Mouse (Mus musculus): Measurements from ENCODE around the gene Klf5. TPM values are rescaled to one million over a fixed set of nuclear protein-coding genes. Genes with fewer than 3 reads are reported as not detected.

The Klf5 gene
- polyA plus RNA-seq, 1 experiment from 2014 or later: 2.6 TPM

- ATAC-seq (no peak), DNase-seq (no peak)
- peaks cover 7% of the 10 kb centered on the region for H3K27me3 ChIP-seq (ENCODE audit: insufficient read depth, low read length)
- 66% methylated on average over 3 of the region's 3 CpGs for WGBS (ENCODE audit: insufficient replicate concordance)
- TF ChIP-seq CTCF (IDR thresholded peaks at IDR 0.05; ENCODE audit: low read depth) (no peak), EP300 (IDR thresholded peaks at IDR 0.05; ENCODE audit: low read depth) (no peak)
- no peak overlapping the region for H3K27ac ChIP-seq (ENCODE audit: low read depth)
- H3K9me3 ChIP-seq (ENCODE audit: low read length): no peaks in the 10 kb centered on the region
- no peak overlapping the region for H3K9ac ChIP-seq (replicated peaks)
- H3K4me1 ChIP-seq (ENCODE audit: insufficient read depth): peaks cover 3% of the 10 kb centered on the region; the same call in 1 of the 2 replicates
- H3K4me2 ChIP-seq (ENCODE audit: low read depth, low read length): no peak overlapping the region
- no peaks in the 10 kb centered on the region; the same call in 1 of the 2 replicates for H3K36me3 ChIP-seq (replicated peaks; ENCODE audit: insufficient read depth, low read length)
- H3K4me3 ChIP-seq (ENCODE audit: low read depth, low read length): no peak overlapping the region
These were observed 5.9 kb downstream of the Klf5 start for GRCm38 (mm10) chr14:99304387-99304786.

GRCm38 (mm10) chr14:99304997-99305792, 6.7 kb downstream of the Klf5 start:
- no peaks in the 10 kb centered on the region; the same call in 1 of the 2 replicates for H3K36me3 ChIP-seq (replicated peaks; ENCODE audit: insufficient read depth, low read length)
- no peaks in the 10 kb centered on the region for H3K27me3 ChIP-seq (ENCODE audit: insufficient read depth, low read length)
- TF ChIP-seq CTCF (IDR thresholded peaks at IDR 0.05; ENCODE audit: low read depth): no peak
- no peak for TF ChIP-seq EP300 (IDR thresholded peaks at IDR 0.05; ENCODE audit: low read depth)
- no peak overlapping the region for H3K4me2 ChIP-seq (ENCODE audit: low read depth, low read length)
- no peaks in the 10 kb centered on the region for H3K9me3 ChIP-seq (ENCODE audit: low read length)
- no peaks in the 10 kb centered on the region for H3K4me1 ChIP-seq (ENCODE audit: insufficient read depth)
- WGBS (ENCODE audit: insufficient replicate concordance): 83% methylated on average over 12 of the region's 12 CpGs
- no peak overlapping the region for H3K27ac ChIP-seq (ENCODE audit: low read depth)
- ATAC-seq (no peak), DNase-seq (no peak)
- no peak overlapping the region for H3K9ac ChIP-seq (replicated peaks)
- no peak overlapping the region for H3K4me3 ChIP-seq (ENCODE audit: low read depth, low read length)

DNA sequence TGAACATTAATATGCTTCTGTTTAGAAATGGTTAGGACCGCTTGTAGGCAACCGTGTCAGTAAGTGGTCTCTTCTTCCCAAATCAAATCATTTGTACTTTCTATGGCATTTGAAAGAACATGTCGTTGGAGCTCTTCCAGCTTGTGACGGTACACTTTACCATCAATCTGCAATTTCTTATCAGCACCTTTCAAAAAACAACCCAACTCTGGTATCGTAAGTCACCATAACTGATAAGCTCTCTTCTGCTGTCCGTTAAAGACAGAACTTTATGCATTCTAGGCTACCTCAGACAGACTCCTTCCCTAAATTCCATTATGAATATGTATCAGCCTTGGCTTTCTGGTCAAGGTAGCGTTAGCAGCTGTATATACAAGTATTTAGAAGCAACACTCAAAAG, 7.9 kb downstream of the Klf5 start:
- H3K27me3 ChIP-seq (ENCODE audit: insufficient read depth, low read length): no peaks in the 10 kb centered on the region
- no peaks in the 10 kb centered on the region for H3K4me1 ChIP-seq (ENCODE audit: insufficient read depth)
- TF ChIP-seq CTCF (IDR thresholded peaks at IDR 0.05; ENCODE audit: low read depth): no peak
- TF ChIP-seq EP300 (IDR thresholded peaks at IDR 0.05; ENCODE audit: low read depth): no peak
- H3K9ac ChIP-seq (replicated peaks): no peak overlapping the region
- no peaks in the 10 kb centered on the region; the same call in 1 of the 2 replicates for H3K36me3 ChIP-seq (replicated peaks; ENCODE audit: insufficient read depth, low read length)
- H3K9me3 ChIP-seq (ENCODE audit: low read length): no peaks in the 10 kb centered on the region
- no peak overlapping the region for H3K27ac ChIP-seq (ENCODE audit: low read depth)
- WGBS (ENCODE audit: insufficient replicate concordance): 54% methylated on average over 7 of the region's 7 CpGs
- ATAC-seq: no peak
- no peak for DNase-seq
- no peak overlapping the region for H3K4me2 ChIP-seq (ENCODE audit: low read depth, low read length)
- H3K4me3 ChIP-seq (ENCODE audit: low read depth, low read length): no peak overlapping the region

DNA sequence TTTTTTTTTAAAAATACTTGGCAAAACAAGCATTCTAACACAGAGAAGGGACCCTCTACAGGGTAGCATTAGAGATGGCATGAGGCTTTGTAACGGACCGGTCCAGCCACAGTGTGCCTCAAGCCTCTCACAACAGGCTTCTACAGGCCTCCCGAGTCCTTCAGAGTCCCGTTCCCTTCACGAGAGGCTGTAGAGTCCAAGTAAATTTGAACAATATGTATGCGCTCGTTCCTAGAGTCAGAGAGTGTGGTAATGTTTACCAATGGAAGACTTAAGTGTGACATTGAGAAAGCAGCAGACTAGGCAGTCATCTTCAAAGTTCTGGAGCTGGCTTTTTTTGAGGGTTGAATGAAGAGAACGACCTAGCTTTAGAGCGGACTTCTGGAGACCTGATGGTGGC, 11.1 kb downstream of the Klf5 start:
- ATAC-seq: no peak
- no peak overlapping the region for H3K27ac ChIP-seq (ENCODE audit: low read depth)
- H3K4me2 ChIP-seq (ENCODE audit: low read depth, low read length): no peak overlapping the region
- TF ChIP-seq CTCF (IDR thresholded peaks at IDR 0.05; ENCODE audit: low read depth) (no peak), EP300 (IDR thresholded peaks at IDR 0.05; ENCODE audit: low read depth) (no peak)
- H3K4me1 ChIP-seq (ENCODE audit: insufficient read depth): no peaks in the 10 kb centered on the region
- H3K27me3 ChIP-seq (ENCODE audit: insufficient read depth, low read length): no peaks in the 10 kb centered on the region
- no peaks in the 10 kb centered on the region for H3K9me3 ChIP-seq (ENCODE audit: low read length)
- no peak for DNase-seq
- WGBS (ENCODE audit: insufficient replicate concordance): 84% methylated on average over 9 of the region's 9 CpGs
- no peak overlapping the region for H3K9ac ChIP-seq (replicated peaks)
- peaks cover 2% of the 10 kb centered on the region; the same call in 1 of the 2 replicates for H3K36me3 ChIP-seq (replicated peaks; ENCODE audit: insufficient read depth, low read length)
- no peak overlapping the region for H3K4me3 ChIP-seq (ENCODE audit: low read depth, low read length)

- Histone ChIP-seq H3K27ac (ENCODE audit: low read depth) (no peak overlapping the region), H3K9me3 (ENCODE audit: low read length) (no peaks in the 10 kb centered on the region), H3K36me3 (replicated peaks; ENCODE audit: insufficient read depth, low read length) (peaks cover 2% of the 10 kb centered on the region; the same call in 1 of the 2 replicates), H3K9ac (replicated peaks) (no peak overlapping the region), H3K4me2 (ENCODE audit: low read depth, low read length) (no peak overlapping the region), H3K27me3 (ENCODE audit: insufficient read depth, low read length) (no peaks in the 10 kb centered on the region), H3K4me3 (ENCODE audit: low read depth, low read length) (no peak overlapping the region), H3K4me1 (ENCODE audit: insufficient read depth) (no peaks in the 10 kb centered on the region)
- TF ChIP-seq CTCF (IDR thresholded peaks at IDR 0.05; ENCODE audit: low read depth) (no peak), EP300 (IDR thresholded peaks at IDR 0.05; ENCODE audit: low read depth) (no peak)
- DNase-seq (no peak), ATAC-seq (no peak)
- WGBS (ENCODE audit: insufficient replicate concordance): 77% methylated on average over 7 of the region's 7 CpGs
These were observed 11.9 kb downstream of the Klf5 start for GRCm38 (mm10) chr14:99310358-99310757.

- 91% methylated on average over 24 of the region's 24 CpGs for WGBS (ENCODE audit: insufficient replicate concordance)
These were observed 14.6 kb downstream of the Klf5 start for GRCm38 (mm10) chr14:99313062-99313461.

More at GRCm38 (mm10) chr14:99313062-99313461, 14.6 kb downstream of the Klf5 start:
- TF ChIP-seq EP300 (IDR thresholded peaks at IDR 0.05; ENCODE audit: low read depth) (no peak), CTCF (IDR thresholded peaks at IDR 0.05; ENCODE audit: low read depth) (no peak)
- H3K4me3 ChIP-seq (ENCODE audit: low read depth, low read length): no peak overlapping the region
- H3K9ac ChIP-seq (replicated peaks): no peak overlapping the region
- H3K4me1 ChIP-seq (ENCODE audit: insufficient read depth): no peaks in the 10 kb centered on the region
- no peaks in the 10 kb centered on the region for H3K27me3 ChIP-seq (ENCODE audit: insufficient read depth, low read length)
- H3K27ac ChIP-seq (ENCODE audit: low read depth): no peak overlapping the region
- H3K4me2 ChIP-seq (ENCODE audit: low read depth, low read length): no peak overlapping the region
- H3K36me3 ChIP-seq (replicated peaks; ENCODE audit: insufficient read depth, low read length): 0 out of 2 replicates have a peak, but pooled peaks cover 2% of the 10 kb centered on the region
- no peaks in the 10 kb centered on the region for H3K9me3 ChIP-seq (ENCODE audit: low read length)
- DNase-seq (no peak), ATAC-seq (no peak)
